Mouse (Mus musculus) effector memory CD4-positive, alpha-beta T cell, adult 7 months (primary cell): Measurements from ENCODE around the gene Eid1. TPM values are rescaled to one million over a fixed set of nuclear protein-coding genes. Genes with fewer than 3 reads are reported as not detected.

ENCODE experiments used
- polyA plus RNA-seq: library from polyadenylated mRNA; unstranded; fragments of 100-300 nt; shearing (Covaris generic); gene quantifications from one replicate; pipeline ENCODE4 v1.2.1, GENCODE M21; 2017

Eid1 gene
- polyA plus RNA-seq = 18.0 TPM

GRCm38 (mm10) chr2:125672957-125673631 is at the start of gene Eid1:
TSS of gene Eid1 (plus strand) at chr2:125673095.

GRCm38 (mm10) chr2:125624837-125625351 is 48.0 kb upstream of the Eid1 start, which contains the start of gene Cep152:
TSS of gene Cep152 (minus strand) at chr2:125625113.

GRCm38 (mm10) chr2:125724086-125724430 is 51.2 kb downstream of the Eid1 start, which contains the start of gene Shc4:
TSS of gene Shc4 (minus strand) at chr2:125724148.

Other genes with a start within 250 kb of the Eid1 start
- gene Gm9913, start 168.0 kb upstream of the Eid1 start, polyA plus RNA-seq = not detected
- gene Fbn1, start 165.1 kb upstream of the Eid1 start, polyA plus RNA-seq = 0.29 TPM
- gene Cep152, start 48.0 kb upstream of the Eid1 start, polyA plus RNA-seq = 8.4 TPM
- 0.38 TPM for gene Shc4, start 51.1 kb downstream of the Eid1 start, polyA plus RNA-seq
- gene Secisbp2l, start 109.8 kb downstream of the Eid1 start, polyA plus RNA-seq = 27.0 TPM
- 18.9 TPM for gene Galk2, start 186.0 kb downstream of the Eid1 start, polyA plus RNA-seq
- 45.5 TPM for gene Cops2, start 186.0 kb downstream of the Eid1 start, polyA plus RNA-seq